Mouse (Mus musculus) heart, postnatal 0 days (tissue): Measurements from ENCODE around the gene Ppm1l. TPM values are rescaled to one million over a fixed set of nuclear protein-coding genes. Genes with fewer than 3 reads are reported as not detected.
A peak's percentile ranks its signal among the peaks of the same experiment; 100 is the strongest.

Source experiments
- ATAC-seq: fragments of 200-750 bp; cut with Nextera tagmentation; 2 replicates; pipeline ENCODE4 v1.8.0; 2017; ENCODE audit warnings: low read depth, moderate number of reproducible peaks, moderate library complexity; ENCODE audit not compliant: insufficient read depth
- DNase-seq: peaks from one replicate; pipeline ENCODE4 v3.0.0-alpha.2; 2016; ENCODE audit warnings: low spot score
- H3K27ac ChIP-seq: fragments of 300-500 bp; sonication (generic); 2 replicates; pipeline ENCODE4 v1.5.1; 2014; ENCODE audit warnings: low read depth, mild to moderate bottlenecking
- H3K27me3 ChIP-seq: fragments of 300-500 bp; sonication (generic); 2 replicates; pipeline ENCODE4 v1.6.1; 2014; ENCODE audit warnings: low read length, mixed read lengths; ENCODE audit not compliant: control insufficient read depth, insufficient read depth
- H3K36me3 ChIP-seq: fragments of 300-500 bp; sonication (generic); replicated peaks from 2 replicates; pipeline ENCODE4 v1.6.1; 2014; ENCODE audit warnings: low read length, mixed read lengths; ENCODE audit not compliant: control insufficient read depth, insufficient read depth
- H3K4me1 ChIP-seq: fragments of 300-500 bp; sonication (generic); 2 replicates; pipeline ENCODE4 v1.6.1; 2014; ENCODE audit warnings: antibody characterized with exemption; ENCODE audit not compliant: control insufficient read depth, insufficient read depth
- H3K4me2 ChIP-seq: fragments of 300-500 bp; sonication (generic); 2 replicates; pipeline ENCODE4 v1.6.1; 2014; ENCODE audit warnings: low read depth, mild to moderate bottlenecking, low read length, moderate library complexity
- H3K4me3 ChIP-seq: fragments of 300-500 bp; sonication (generic); 2 replicates; pipeline ENCODE4 v1.5.1; 2014; ENCODE audit warnings: low read depth, low read length
- H3K9ac ChIP-seq: fragments of 300-500 bp; sonication (generic); replicated peaks from 2 replicates; pipeline ENCODE4 v1.6.1; 2014; ENCODE audit warnings: low read depth, low read length, mixed read lengths
- H3K9me3 ChIP-seq: fragments of 300-500 bp; sonication (generic); replicated peaks from 2 replicates; pipeline ENCODE4 v1.6.1; 2016; ENCODE audit warnings: low read length; ENCODE audit not compliant: control insufficient read depth
- CTCF ChIP-seq: IDR thresholded peaks from 2 replicates; pipeline ENCODE4 v1.5.1; 2016; ENCODE audit warnings: antibody characterized with exemption, control low read depth, low read depth
- EP300 ChIP-seq: IDR thresholded peaks from 2 replicates; pipeline ENCODE4 v1.6.1; 2016; ENCODE audit warnings: antibody characterized with exemption, low read depth
- WGBS: fragments of 180-500 bp; shearing (Covaris S2); extraction: QIAGEN DNeasy Blood & Tissue Kit; methylation state at CpG from one replicate; pipeline ENCODE4 v1.1.7; 2014; 5-methylcytosine and 5-hydroxymethylcytosine counted together
- polyA plus RNA-seq: library from polyadenylated mRNA; unstranded; fragments of >200 nt; fragmentation: Nextera tagmentation; extraction: Ambion mirVana; gene quantifications from 2 replicates; pipeline ENCODE4 v1.2.1, GENCODE M21; 2015
- total RNA-seq: library from RNA; depleted of rRNA; stranded (reverse); fragments of >200 nt; gene quantifications from 2 replicates; pipeline ENCODE4 v1.2.3, GENCODE M21; 2014; ENCODE audit warnings: low replicate concordance

Ppm1l gene
- total and polyA plus RNA-seq, 2 experiments from 2014 or later: 8.7 to 13.8 TPM

- Histone ChIP-seq H3K4me1 (peaks cover 16% of the 10 kb centered on the region; the same call in 1 of the 2 replicates), H3K27me3 (no peaks in the 10 kb centered on the region), H3K9me3 (no peaks in the 10 kb centered on the region), H3K36me3 (no peaks in the 10 kb centered on the region), H3K4me3 (no peak overlapping the region), H3K4me2 (no peak overlapping the region), H3K27ac (no peak overlapping the region), H3K9ac (no peak overlapping the region)
- DNase-seq (no peak), ATAC-seq (no peak)
- WGBS: 87% methylated on average over 1 of the region's 1 CpGs
- TF ChIP-seq CTCF: no peak
- no peak for TF ChIP-seq EP300
Measured at GRCm38 (mm10) chr3:69340486-69340885, 23.8 kb downstream of the Ppm1l start.

GRCm38 (mm10) chr3:69340971-69341370 is 24.3 kb downstream of the Ppm1l start:
- no peak overlapping the region for H3K4me2 ChIP-seq
- H3K9me3 ChIP-seq: no peaks in the 10 kb centered on the region
- TF ChIP-seq EP300: no peak
- TF ChIP-seq CTCF: no peak
- ATAC-seq: no peak
- no peak overlapping the region for H3K27ac ChIP-seq
- no peak overlapping the region for H3K9ac ChIP-seq
- peaks cover 16% of the 10 kb centered on the region; the same call in 1 of the 2 replicates for H3K4me1 ChIP-seq
- H3K27me3 ChIP-seq: no peaks in the 10 kb centered on the region
- no peak for DNase-seq
- no peak overlapping the region for H3K4me3 ChIP-seq
- H3K36me3 ChIP-seq: no peaks in the 10 kb centered on the region

GRCm38 (mm10) chr3:69341514-69341913 is 24.9 kb downstream of the Ppm1l start:
- Histone ChIP-seq H3K4me2 (no peak overlapping the region), H3K27me3 (no peaks in the 10 kb centered on the region), H3K4me3 (no peak overlapping the region), H3K9ac (no peak overlapping the region), H3K4me1 (peaks cover 19% of the 10 kb centered on the region; the same call in 1 of the 2 replicates), H3K27ac (0 out of 2 replicates have a peak overlapping the region, but pooled peaks have one; percentile 16), H3K9me3 (no peaks in the 10 kb centered on the region), H3K36me3 (no peaks in the 10 kb centered on the region)
- no peak for DNase-seq
- 53% methylated on average over 8 of the region's 8 CpGs for WGBS
- no peak for ATAC-seq
- TF ChIP-seq EP300: no peak
- TF ChIP-seq CTCF: no peak

GRCm38 (mm10) chr3:69342247-69342921 is 25.7 kb downstream of the Ppm1l start:
- DNase-seq (no peak), ATAC-seq (no peak)
- Histone ChIP-seq H3K4me3 (no peak overlapping the region), H3K9me3 (no peaks in the 10 kb centered on the region), H3K27ac (peak overlapping the region; percentile 16; the same call in 1 of the 2 replicates), H3K9ac (no peak overlapping the region), H3K4me2 (no peak overlapping the region), H3K36me3 (no peaks in the 10 kb centered on the region), H3K27me3 (no peaks in the 10 kb centered on the region), H3K4me1 (peaks cover 21% of the 10 kb centered on the region)
- 47% methylated on average over 8 of the region's 8 CpGs for WGBS
- no peak for TF ChIP-seq EP300
- no peak for TF ChIP-seq CTCF

- ATAC-seq: no peak
- 84% methylated on average over 10 of the region's 10 CpGs for WGBS
Measured at GRCm38 (mm10) chr3:69343124-69343523, 26.5 kb downstream of the Ppm1l start.

GRCm38 (mm10) chr3:69346514-69346913 is 29.9 kb downstream of the Ppm1l start:
- Histone ChIP-seq H3K9ac (no peak overlapping the region), H3K4me3 (no peak overlapping the region), H3K36me3 (no peaks in the 10 kb centered on the region), H3K27ac (no peak overlapping the region), H3K4me1 (peaks cover 23% of the 10 kb centered on the region), H3K4me2 (no peak overlapping the region), H3K27me3 (no peaks in the 10 kb centered on the region), H3K9me3 (no peaks in the 10 kb centered on the region)
- peak; percentile 26 for DNase-seq
- no peak for TF ChIP-seq EP300
- 41% methylated on average over 4 of the region's 4 CpGs for WGBS
- no peak for ATAC-seq

More at GRCm38 (mm10) chr3:69343124-69343523, 26.5 kb downstream of the Ppm1l start:
- Histone ChIP-seq H3K4me1 (peaks cover 21% of the 10 kb centered on the region), H3K9me3 (no peaks in the 10 kb centered on the region), H3K9ac (no peak overlapping the region), H3K4me3 (no peak overlapping the region), H3K4me2 (no peak overlapping the region), H3K27me3 (no peaks in the 10 kb centered on the region), H3K36me3 (no peaks in the 10 kb centered on the region), H3K27ac (0 out of 2 replicates have a peak overlapping the region, but pooled peaks have one; percentile 15)
- DNase-seq: no peak
- TF ChIP-seq EP300 (no peak), CTCF (no peak)
